Mouse (Mus musculus) right cerebral cortex, adult 2 months (tissue): Measurements from ENCODE around the gene 4921517D22Rik.

Experiments used
- DNase-seq, 2 experiments: peaks; one replicate each; pipeline ENCODE4 v3.0.0; 2021 to 2022; ENCODE audit warnings: low spot score in 2 of 2

Gene 4921517D22Rik

DNA sequence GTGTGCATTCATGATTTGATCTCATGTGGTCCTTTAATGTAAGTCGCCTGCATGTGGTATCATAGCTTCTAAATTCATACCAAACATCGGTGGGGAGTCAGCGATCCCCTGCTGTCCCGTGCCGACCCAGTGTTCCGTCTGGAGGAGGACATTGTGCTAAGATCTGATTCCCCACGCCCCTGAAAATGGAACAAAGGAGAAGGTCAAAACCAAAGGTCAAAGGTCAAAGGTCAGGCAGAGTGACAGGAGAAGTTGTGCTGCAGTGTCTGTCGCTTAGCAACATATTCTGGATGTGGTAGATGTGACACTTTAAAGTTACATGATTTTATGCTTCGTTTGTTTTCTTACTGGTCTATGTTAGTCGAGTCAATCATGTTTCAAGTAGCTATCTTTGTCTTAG is 2.4 kb downstream of the 4921517D22Rik start:
- no peak for DNase-seq

DNA sequence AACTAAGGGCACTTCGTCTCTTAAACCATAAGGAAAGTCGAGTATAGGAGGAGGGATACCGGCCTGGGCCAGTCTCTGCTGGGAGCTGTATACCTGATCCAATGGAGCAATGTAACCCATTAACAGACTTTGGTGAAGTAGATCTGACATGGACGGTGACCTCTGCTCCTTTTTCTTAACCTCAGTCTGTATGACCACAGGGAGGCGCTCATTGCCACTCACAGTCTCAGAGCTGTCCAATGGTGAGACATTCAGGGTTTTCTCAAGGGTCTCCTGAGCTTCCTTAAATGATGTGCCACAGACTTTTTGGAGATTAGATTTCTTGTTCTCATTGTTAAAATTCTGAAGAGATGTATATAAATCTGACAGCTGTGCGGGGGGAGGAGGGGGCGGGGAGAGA is 3.3 kb downstream of the 4921517D22Rik start:
- DNase-seq: no peak

- no peak for DNase-seq
Observed at GRCm38 (mm10) chr13:59689843-59690242, 4.1 kb downstream of the 4921517D22Rik start.

DNA sequence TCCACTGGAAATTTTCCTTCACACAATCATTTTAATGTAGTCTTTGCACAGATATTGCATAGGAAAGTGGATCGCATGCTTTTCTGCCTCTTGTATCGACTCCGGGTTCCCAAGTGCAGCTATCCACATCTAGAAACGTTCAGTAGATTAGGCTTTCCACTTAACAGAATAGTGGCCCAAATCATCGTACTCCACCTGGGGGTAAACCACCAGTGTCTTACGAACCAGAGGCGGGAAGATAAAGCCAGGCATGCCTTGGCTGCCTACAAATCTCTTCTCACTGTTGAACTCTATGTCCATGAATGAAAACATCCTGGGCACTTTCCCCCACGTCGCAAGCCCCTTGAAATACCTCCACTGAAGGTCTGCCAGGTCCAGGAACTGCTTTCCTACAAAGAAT is 4.6 kb downstream of the 4921517D22Rik start:
- no peak for DNase-seq

DNA sequence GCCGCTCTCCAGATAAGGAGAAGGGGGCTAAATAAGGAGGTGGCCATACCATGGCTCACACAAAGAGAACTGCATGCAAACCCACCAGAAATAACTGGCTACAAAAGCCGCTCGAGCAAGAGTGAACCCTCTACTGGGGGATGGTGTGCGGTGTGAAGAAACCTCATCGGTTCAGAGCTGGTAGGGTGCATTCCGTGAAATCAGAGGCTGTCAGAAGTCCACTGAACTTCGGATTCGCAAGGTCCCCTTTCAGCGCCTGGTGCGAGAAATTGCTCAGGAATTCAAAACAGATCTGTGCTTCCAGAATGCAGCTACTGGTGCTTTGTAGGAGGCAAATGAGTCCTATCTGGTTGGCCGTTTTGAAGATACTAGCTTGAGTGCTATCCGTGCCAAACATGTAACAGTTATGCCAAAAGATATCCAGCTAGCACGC is 5.6 kb downstream of the 4921517D22Rik start:
- no peak for DNase-seq

- DNase-seq: no peak
Observed at GRCm38 (mm10) chr13:59685236-59685635, 8.7 kb downstream of the 4921517D22Rik start.

GRCm38 (mm10) chr13:59682629-59683028 is 11.3 kb downstream of the 4921517D22Rik start:
- DNase-seq: no peak

- DNase-seq: no peak
Observed at GRCm38 (mm10) chr13:59679908-59680307, 14.0 kb downstream of the 4921517D22Rik start.

GRCm38 (mm10) chr13:59679306-59679705 is 14.6 kb downstream of the 4921517D22Rik start:
- DNase-seq: no peak

- DNase-seq: no peak
Observed at GRCm38 (mm10) chr13:59676316-59677229, 17.3 kb downstream of the 4921517D22Rik start.

DNA sequence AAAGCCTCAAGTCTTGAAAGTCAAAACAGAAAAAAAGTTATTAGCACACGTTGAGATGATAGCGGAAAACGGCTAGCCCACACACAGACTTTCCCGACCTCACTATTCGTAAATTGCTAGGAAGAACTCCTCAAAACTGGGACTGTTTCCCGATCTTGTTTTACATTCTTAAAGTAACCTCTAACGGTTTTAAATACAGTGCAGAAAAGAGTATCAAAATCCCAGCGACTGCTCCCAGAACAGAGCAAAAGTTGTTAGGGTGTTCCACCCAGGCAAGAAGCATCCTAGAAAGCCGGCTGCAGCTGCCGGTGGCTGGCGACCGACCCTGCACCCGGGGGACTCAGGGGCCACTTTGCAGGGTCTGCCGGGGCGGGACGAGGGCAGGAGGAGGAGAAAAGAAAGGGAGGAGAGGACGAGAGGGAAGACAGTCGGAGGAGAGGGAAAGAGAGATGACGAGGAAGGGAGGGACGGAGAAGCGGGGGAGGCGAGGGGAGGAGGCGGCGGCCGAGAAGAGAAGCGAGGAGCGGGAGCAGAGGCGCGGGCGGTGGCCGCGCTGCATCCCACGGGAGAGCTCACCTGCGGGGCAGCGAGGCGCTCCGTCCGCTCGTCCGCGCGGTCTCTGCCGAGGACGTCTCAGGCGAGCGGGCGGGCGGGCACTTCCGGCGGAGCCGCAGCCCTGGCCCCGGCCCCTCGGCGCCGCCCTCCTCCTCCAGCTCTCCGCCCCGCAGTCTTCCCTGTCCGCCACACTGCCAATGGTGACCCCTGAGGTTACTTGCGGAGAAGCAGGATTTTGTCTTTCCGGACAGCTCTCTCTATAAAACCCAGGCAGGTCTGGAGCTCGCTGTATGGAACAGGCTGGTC is 18.5 kb downstream of the 4921517D22Rik start, which contains the start of gene Golm1:
Golm1 (minus strand) TSS at position 661 of the 861 bp plus-strand sequence.
- peak; percentile 35 to 38 for DNase-seq

- DNase-seq: peak; percentile 9 to 52
Observed at GRCm38 (mm10) chr13:59674761-59675150, 19.2 kb downstream of the 4921517D22Rik start.

- no peak for DNase-seq
Observed at GRCm38 (mm10) chr13:59674215-59674614, 19.7 kb downstream of the 4921517D22Rik start.

GRCm38 (mm10) chr13:59673597-59673996 is 20.3 kb downstream of the 4921517D22Rik start:
- no peak for DNase-seq

GRCm38 (mm10) chr13:59672248-59672647 is 21.7 kb downstream of the 4921517D22Rik start:
- no peak for DNase-seq

- no peak for DNase-seq
Observed at GRCm38 (mm10) chr13:59671521-59671920, 22.4 kb downstream of the 4921517D22Rik start.

GRCm38 (mm10) chr13:59669946-59670345 is 24.0 kb downstream of the 4921517D22Rik start:
- DNase-seq: no peak

GRCm38 (mm10) chr13:59668501-59669093 is 25.3 kb downstream of the 4921517D22Rik start:
- DNase-seq: no peak

GRCm38 (mm10) chr13:59667763-59668162 is 26.1 kb downstream of the 4921517D22Rik start:
- DNase-seq: no peak

GRCm38 (mm10) chr13:59663939-59664712 is 29.8 kb downstream of the 4921517D22Rik start:
- no peak for DNase-seq

- no peak for DNase-seq
Observed at GRCm38 (mm10) chr13:59661966-59662365, 31.9 kb downstream of the 4921517D22Rik start.
